Mouse (Mus musculus) erythroblast, embryonic 14.5 days (primary cell): ENCODE results near the gene Cct8l1.

Experiments
- GATA1 ChIP-seq: IDR thresholded peaks from 2 replicates; pipeline ENCODE4 v1.6.1; 2012; ENCODE audit warnings: low read length, inconsistent platforms, mixed read lengths
- TAL1 ChIP-seq: IDR thresholded peaks from 3 replicates; pipeline ENCODE4 v1.6.1; 2012; ENCODE audit warnings: low read length, inconsistent platforms, mixed read lengths

DNA sequence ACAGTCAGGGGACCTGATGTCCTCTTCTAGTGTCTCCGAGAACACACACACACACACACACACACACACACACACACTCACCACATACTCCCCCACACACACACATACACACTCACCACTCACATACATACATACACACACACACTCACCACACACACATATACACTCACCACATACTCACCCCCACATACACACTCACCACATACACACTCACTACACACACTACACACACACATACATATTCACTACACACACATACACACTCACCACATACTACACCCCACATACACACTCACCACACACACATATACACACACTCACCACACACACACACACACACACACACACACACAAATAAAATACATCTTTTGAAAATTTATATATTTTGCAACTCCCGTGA, 31.0 kb downstream of the Cct8l1 start:
- TF ChIP-seq GATA1 (no peak), TAL1 (no peak)
